Mouse (Mus musculus) G1E (cell line): Measurements from ENCODE around the gene Gm49405. TPM values are rescaled to one million over a fixed set of nuclear protein-coding genes. Genes with fewer than 3 reads are reported as not detected.

Source experiments
- ATAC-seq: 2 replicates; pipeline ENCODE4 v1.8.0; 2016; ENCODE audit warnings: mild to moderate bottlenecking; ENCODE audit not compliant: insufficient number of reproducible peaks, poor library complexity, low FRiP score, severe bottlenecking; ENCODE audit errors: extremely low read depth
- DNase-seq: peaks from one replicate; pipeline ENCODE4 v3.0.0; 2012; ENCODE audit warnings: low spot score
- H3K27me3 ChIP-seq: 2 replicates; pipeline ENCODE4 v1.6.1; 2012; ENCODE audit warnings: mild to moderate bottlenecking, low read length, inconsistent platforms; ENCODE audit not compliant: insufficient read depth
- H3K36me3 ChIP-seq: replicated peaks from 2 replicates; pipeline ENCODE3; 2012; ENCODE audit warnings: mild to moderate bottlenecking, inconsistent platforms
- H3K4me1 ChIP-seq: 2 replicates; pipeline ENCODE4 v1.6.1; 2012; ENCODE audit warnings: low read depth, low read length, inconsistent platforms, mixed read lengths; ENCODE audit not compliant: insufficient read depth
- H3K4me3 ChIP-seq: 2 replicates; pipeline ENCODE4 v1.5.1; 2012; ENCODE audit warnings: low read depth, mild to moderate bottlenecking, inconsistent platforms, low read length, moderate library complexity, mixed read lengths
- H3K9me3 ChIP-seq: replicated peaks from 2 replicates; pipeline ENCODE4 v1.6.1; 2012; ENCODE audit warnings: inconsistent platforms
- CTCF ChIP-seq: IDR thresholded peaks from 2 replicates; pipeline ENCODE4 v1.5.1; 2012; ENCODE audit warnings: low read depth, low read length, inconsistent platforms, mixed read lengths
- GATA1 ChIP-seq: IDR thresholded peaks from 2 replicates; pipeline ENCODE4 v1.6.1; 2012; ENCODE audit warnings: borderline replicate concordance, low read length, inconsistent platforms, mixed read lengths
- GATA2 ChIP-seq: IDR thresholded peaks from 2 replicates; pipeline ENCODE4 v1.6.1; 2012; ENCODE audit warnings: low read depth, low read length, inconsistent platforms, borderline replicate concordance
- POLR2AphosphoS5 ChIP-seq: IDR thresholded peaks from 2 replicates; pipeline ENCODE4 v1.6.1; 2012; ENCODE audit warnings: low read depth, low read length, inconsistent platforms; ENCODE audit not compliant: insufficient replicate concordance
- TAL1 ChIP-seq: conservative IDR thresholded peaks from 2 replicates; pipeline ENCODE4 v1.6.1; 2012; ENCODE audit warnings: low read depth, low read length, inconsistent platforms, mixed read lengths
- polyA plus RNA-seq: library from polyadenylated mRNA; stranded (reverse); fragments of >175 nt; gene quantifications from 2 replicates; pipeline ENCODE4 v1.2.3, GENCODE M21; 2012
- total RNA-seq, 2 experiments: library from RNA; stranded (forward) in 1 of 2; stranded (reverse) in 1 of 2; fragments of 200-1000 nt in 1 of 2; fragments of >200 nt in 1 of 2; fragmentation: Nextera tagmentation in 1 of 2; gene quantifications; 2 replicates each; pipeline ENCODE4 v1.2.3; 2014 to 2017

Gm49405 gene
- total and polyA plus RNA-seq, 3 experiments: 1.7 to 4.7 (median 3.2) TPM

DNA sequence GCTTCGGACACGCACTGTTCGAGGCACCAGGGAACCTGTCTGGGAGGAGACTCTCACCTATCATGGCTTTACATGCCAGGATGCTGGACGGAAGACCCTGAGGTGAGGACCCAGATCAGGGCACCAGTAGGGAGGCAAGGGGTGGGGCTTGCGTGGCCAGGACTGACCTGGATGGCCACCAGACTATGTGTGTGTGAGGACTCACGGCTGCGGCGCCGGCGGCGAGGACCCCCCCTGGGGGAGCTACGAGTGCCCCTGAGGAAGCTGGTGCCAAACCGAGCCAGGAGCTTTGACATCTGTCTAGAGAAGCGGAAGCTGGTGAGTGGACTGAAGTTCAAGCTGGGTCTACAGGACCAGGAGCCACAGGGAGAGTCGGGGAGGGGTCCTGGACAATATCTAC lies 3.9 kb downstream of the Gm49405 start:
- peaks cover 78% of the 10 kb centered on the region for H3K36me3 ChIP-seq
- no peak for DNase-seq
- H3K9me3 ChIP-seq: no peaks in the 10 kb centered on the region
- H3K4me1 ChIP-seq: peaks cover 26% of the 10 kb centered on the region
- no peak for ATAC-seq
- H3K4me3 ChIP-seq: no peak overlapping the region
- H3K27me3 ChIP-seq: no peaks in the 10 kb centered on the region
- TF ChIP-seq TAL1 (no peak), CTCF (no peak), GATA2 (no peak), GATA1 (no peak), POLR2AphosphoS5 (no peak)

DNA sequence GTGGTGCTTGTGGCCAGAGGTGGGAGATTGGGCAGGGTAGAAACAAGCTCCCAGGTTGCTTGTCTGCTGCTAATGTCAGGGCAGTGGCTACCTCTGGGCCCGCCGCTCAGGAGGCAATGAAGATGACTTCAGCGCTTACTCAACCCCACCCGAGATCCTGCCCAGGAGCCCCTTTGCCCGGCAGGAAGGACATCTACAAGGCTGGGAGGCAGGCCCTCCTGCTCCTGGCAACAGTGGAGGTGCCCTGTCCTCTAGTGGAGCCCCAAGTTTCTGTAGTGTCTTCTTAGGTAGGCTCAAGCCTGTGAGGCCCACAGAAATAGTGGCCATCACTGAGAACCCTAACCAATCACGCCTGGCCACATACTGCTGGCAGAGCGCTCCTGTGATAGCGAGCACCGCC lies 4.7 kb downstream of the Gm49405 start:
- TF ChIP-seq GATA1: no peak
- TF ChIP-seq POLR2AphosphoS5: no peak
- no peak for TF ChIP-seq GATA2
- TF ChIP-seq TAL1: no peak
- no peak for TF ChIP-seq CTCF

DNA sequence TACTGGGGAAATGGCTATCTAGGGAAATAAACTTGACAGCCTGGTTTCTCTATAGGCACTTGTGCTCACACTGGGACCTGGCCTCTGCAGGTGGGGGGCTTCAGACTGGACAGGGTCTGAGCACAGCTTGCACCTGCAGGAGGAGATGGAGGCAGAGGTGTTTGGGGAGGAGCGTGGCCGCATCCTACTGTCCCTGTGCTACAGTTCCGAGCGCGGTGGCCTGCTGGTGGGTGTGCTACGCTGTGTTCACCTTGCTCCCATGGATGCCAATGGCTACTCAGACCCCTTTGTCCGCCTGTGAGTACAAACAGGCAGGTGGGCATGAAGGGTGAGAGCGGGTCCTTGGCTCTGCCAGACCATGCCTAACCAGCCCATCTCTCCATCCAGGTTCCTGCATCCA lies 5.5 kb downstream of the Gm49405 start:
- H3K9me3 ChIP-seq: no peaks in the 10 kb centered on the region
- H3K4me1 ChIP-seq: peaks cover 29% of the 10 kb centered on the region
- no peak overlapping the region for H3K4me3 ChIP-seq
- H3K36me3 ChIP-seq: peaks cover 93% of the 10 kb centered on the region
- no peak for TF ChIP-seq GATA1
- no peak for TF ChIP-seq GATA2
- no peak for TF ChIP-seq CTCF
- TF ChIP-seq POLR2AphosphoS5: no peak
- TF ChIP-seq TAL1: no peak
- DNase-seq (no peak), ATAC-seq (no peak)
- H3K27me3 ChIP-seq: no peaks in the 10 kb centered on the region

More for the DNA sequence above, 4.7 kb downstream of the Gm49405 start:
- DNase-seq (no peak), ATAC-seq (no peak)
- peaks cover 27% of the 10 kb centered on the region for H3K4me1 ChIP-seq
- H3K27me3 ChIP-seq: no peaks in the 10 kb centered on the region
- no peak overlapping the region for H3K4me3 ChIP-seq
- no peaks in the 10 kb centered on the region for H3K9me3 ChIP-seq
- H3K36me3 ChIP-seq: peaks cover 86% of the 10 kb centered on the region

DNA sequence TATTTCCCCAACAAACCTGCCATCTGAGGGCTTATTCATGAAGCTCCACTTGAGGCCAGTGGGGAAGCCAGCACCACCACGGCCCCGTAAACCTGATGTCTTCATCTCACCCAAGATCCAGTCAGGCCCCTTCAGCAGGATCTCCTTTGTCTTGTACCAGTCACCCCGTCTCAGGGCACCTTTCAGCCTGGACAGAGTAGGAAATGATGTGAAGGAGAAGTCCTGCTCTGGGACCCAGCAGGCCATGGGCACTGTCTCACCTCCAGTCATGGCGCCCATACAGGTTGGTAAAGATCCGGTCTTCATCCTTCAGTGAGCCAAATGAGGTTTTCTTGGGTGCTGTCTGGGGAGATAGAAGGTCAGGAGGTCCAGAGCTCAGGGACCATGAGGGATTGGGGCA lies 10.7 kb downstream of the Gm49405 start:
- Histone ChIP-seq H3K9me3 (no peaks in the 10 kb centered on the region), H3K4me1 (peaks cover 43% of the 10 kb centered on the region), H3K36me3 (peaks cover 52% of the 10 kb centered on the region), H3K4me3 (no peak overlapping the region; the same call in 1 of the 2 replicates), H3K27me3 (no peaks in the 10 kb centered on the region)
- ATAC-seq: no peak
- no peak for TF ChIP-seq TAL1
- TF ChIP-seq GATA2: no peak
- no peak for TF ChIP-seq POLR2AphosphoS5
- no peak for TF ChIP-seq CTCF
- TF ChIP-seq GATA1: no peak
- no peak for DNase-seq

DNA sequence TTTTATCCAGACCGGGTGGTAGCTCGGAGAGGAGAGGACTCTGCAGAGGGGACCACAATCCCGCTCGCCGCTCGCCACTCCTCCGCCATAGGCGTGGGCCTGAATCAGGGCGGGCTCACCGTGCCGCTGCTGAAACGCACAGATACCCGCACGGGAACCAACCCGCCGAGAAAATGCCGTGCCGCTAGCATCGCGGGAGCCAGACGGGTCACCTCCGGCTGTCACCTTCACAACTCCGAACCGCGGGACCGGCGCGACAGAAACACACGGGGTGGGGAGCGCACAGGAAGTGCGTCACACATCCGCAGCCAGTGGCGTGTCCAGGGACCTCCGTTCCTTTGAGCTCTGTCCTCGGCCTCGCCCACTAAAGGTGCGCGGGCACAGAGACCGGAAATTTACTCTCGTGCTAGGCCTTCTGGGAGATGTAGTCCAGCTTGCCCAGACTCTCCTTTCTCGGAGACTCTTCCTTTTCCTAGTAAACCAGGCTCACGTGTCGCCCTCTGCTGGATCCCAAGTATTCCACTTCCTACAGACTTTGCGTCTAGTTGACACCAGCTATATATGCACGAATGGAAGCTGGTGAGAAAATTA lies 12.1 kb downstream of the Gm49405 start, which contains the start of gene Ndufv1:
Gene Ndufv1, minus strand, starts transcription at position 375 of the 591 bp plus-strand sequence.
- Histone ChIP-seq H3K4me1 (peaks cover 45% of the 10 kb centered on the region), H3K36me3 (peaks cover 37% of the 10 kb centered on the region)
- peak; percentile 95 for DNase-seq

DNA sequence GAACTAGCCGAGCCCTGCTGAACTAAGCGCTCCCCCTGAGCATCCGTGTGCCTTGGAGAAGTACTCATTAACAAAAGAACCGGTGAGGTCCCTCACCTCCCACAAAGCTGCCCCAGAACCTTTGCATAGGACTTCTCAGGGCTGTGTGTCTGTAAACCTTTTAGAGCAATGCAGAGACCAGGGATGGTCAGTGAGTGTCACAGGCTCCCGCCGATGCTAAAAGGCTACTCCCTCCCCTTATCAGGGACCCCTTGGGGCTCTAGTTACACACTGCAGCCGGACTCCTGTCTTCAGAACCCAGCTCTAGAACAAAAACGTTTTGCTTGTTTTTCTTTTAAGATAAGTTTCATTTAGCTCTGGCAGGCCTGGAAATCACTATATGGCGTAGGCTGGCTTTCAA lies 12.6 kb downstream of the Gm49405 start:
- peaks cover 45% of the 10 kb centered on the region for H3K4me1 ChIP-seq
- no peaks in the 10 kb centered on the region for H3K9me3 ChIP-seq
- TF ChIP-seq TAL1 (no peak), POLR2AphosphoS5 (no peak), GATA2 (no peak), CTCF (no peak), GATA1 (no peak)
- no peaks in the 10 kb centered on the region for H3K27me3 ChIP-seq
- peaks cover 32% of the 10 kb centered on the region for H3K36me3 ChIP-seq
- ATAC-seq (no peak), DNase-seq (peak; percentile 27)
- peak overlapping the region; percentile 81 for H3K4me3 ChIP-seq

More for the DNA sequence above, 12.1 kb downstream of the Gm49405 start, which contains the start of gene Ndufv1:
- Histone ChIP-seq H3K4me3 (peak within 1 kb of the TSS; percentile 81), H3K27me3 (no peaks in the 10 kb centered on the region), H3K9me3 (no peaks in the 10 kb centered on the region)
- peak; percentile 99 for ATAC-seq
- TF ChIP-seq TAL1: no peak
- no peak for TF ChIP-seq POLR2AphosphoS5
- TF ChIP-seq GATA2: no peak
- peak; percentile 48; the same call in 1 of the 2 replicates for TF ChIP-seq CTCF
- TF ChIP-seq GATA1: no peak
